Mouse (Mus musculus): Measurements from ENCODE around the gene Cntnap5a. TPM values are rescaled to one million over a fixed set of nuclear protein-coding genes. Genes with fewer than 3 reads are reported as not detected.
A peak's percentile ranks its signal among the peaks of the same experiment; 100 is the strongest.

Cntnap5a gene
- 0.63 and 1.5 TPM in 2 replicates for polyA plus RNA-seq (2015; fragmentation: Nextera tagmentation; extraction: Ambion mirVana)

DNA sequence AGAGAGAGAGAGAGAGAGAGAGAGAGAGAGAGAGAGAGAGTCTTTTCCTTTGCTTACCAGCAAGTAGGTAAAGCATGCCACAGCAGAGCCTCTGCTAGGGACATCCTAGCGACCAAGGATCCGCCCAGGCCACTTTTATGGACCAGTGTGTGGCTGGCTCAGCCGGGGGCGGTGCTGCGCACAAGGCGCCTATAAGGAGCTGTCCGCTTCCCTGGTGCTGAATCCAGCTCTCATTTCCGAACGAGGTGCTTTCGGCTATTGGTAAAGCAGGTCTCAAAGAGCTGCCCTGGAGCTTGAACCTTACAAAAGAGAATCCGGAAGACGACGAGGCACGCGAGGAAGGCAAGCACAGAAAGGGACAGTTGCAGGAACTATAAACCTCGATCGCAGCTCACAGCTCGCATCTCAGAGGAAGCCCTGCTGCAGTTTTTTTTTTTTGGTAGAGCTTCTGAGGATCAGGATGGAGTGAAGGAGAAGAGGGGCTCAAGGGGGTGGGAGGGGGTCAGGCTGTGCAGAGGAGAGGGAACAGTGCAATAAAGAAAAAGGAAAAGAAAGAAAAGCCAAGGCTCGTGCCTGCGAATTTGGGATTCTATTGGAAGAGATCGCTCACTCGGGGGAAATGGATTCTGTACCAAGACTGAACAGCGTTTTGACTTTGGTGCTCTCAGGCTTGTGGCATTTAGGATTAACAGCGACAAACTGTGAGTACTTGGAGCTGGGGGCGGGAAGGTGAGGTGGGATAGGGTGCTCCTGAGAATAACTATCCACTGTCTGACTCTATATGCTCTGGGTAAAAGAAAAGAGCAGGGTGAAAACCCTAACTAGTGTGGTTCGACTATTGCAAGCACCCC, at the start of gene Cntnap5a:
Gene Cntnap5a (plus strand): TSS at position 239 of the 851 bp plus-strand sequence.
- Histone ChIP-seq H3K9ac (replicated peaks; ENCODE audit: low read depth, low read length) (peak within 1 kb of the TSS; percentile 60), H3K4me2 (ENCODE audit: low read length) (peak within 1 kb of the TSS; percentile 67), H3K4me1 (replicated peaks; ENCODE audit: control insufficient read depth, insufficient read depth, low read length) (no peaks in the 10 kb centered on the region), H3K36me3 (ENCODE audit: control insufficient read depth, insufficient read depth) (no peaks in the 10 kb centered on the region), H3K27ac (ENCODE audit: low read length) (no peak within 1 kb of the TSS; the same call in 1 of the 2 replicates), H3K27me3 (replicated peaks; ENCODE audit: control insufficient read depth, insufficient read depth, low read length) (no peaks in the 10 kb centered on the region), H3K9me3 (ENCODE audit: control insufficient read depth, low read length) (no peaks in the 10 kb centered on the region), H3K4me3 (replicated peaks; ENCODE audit: low read length) (peak within 1 kb of the TSS; percentile 53)
- 8% methylated on average over 26 of the region's 26 CpGs for WGBS
- ATAC-seq, result peak; percentile 88

DNA sequence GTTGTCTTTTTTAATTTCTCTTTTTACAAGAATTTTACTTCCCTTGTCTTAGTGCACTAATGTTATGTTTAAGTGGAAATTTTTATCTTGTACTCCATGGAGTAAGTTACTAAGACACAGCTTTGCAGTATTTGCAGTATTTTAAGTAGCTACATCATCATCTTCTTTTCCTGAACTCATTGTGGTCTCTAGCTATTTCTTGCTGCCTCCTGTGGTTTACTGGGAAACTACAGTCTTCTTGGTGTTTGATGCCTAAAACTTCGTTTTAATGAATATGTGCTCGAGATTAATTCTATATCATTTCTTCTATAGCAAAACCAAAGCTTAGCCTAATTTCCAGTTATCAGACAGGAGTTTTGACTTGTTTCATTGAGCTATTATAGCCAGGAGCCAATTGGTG, 37.6 kb upstream of the Cntnap5a start:
- Histone ChIP-seq H3K4me1 (replicated peaks; ENCODE audit: control insufficient read depth, insufficient read depth, low read length) (no peaks in the 10 kb centered on the region), H3K36me3 (ENCODE audit: control insufficient read depth, insufficient read depth) (no peaks in the 10 kb centered on the region), H3K4me3 (replicated peaks; ENCODE audit: low read length) (no peak overlapping the region), H3K9ac (replicated peaks; ENCODE audit: low read depth, low read length) (no peak overlapping the region), H3K4me2 (ENCODE audit: low read length) (no peak overlapping the region), H3K9me3 (ENCODE audit: control insufficient read depth, low read length) (no peaks in the 10 kb centered on the region), H3K27ac (ENCODE audit: low read length) (no peak overlapping the region), H3K27me3 (replicated peaks; ENCODE audit: control insufficient read depth, insufficient read depth, low read length) (no peaks in the 10 kb centered on the region)
- 85% methylated on average over 2 of the region's 2 CpGs for WGBS
- ATAC-seq, result no peak

DNA sequence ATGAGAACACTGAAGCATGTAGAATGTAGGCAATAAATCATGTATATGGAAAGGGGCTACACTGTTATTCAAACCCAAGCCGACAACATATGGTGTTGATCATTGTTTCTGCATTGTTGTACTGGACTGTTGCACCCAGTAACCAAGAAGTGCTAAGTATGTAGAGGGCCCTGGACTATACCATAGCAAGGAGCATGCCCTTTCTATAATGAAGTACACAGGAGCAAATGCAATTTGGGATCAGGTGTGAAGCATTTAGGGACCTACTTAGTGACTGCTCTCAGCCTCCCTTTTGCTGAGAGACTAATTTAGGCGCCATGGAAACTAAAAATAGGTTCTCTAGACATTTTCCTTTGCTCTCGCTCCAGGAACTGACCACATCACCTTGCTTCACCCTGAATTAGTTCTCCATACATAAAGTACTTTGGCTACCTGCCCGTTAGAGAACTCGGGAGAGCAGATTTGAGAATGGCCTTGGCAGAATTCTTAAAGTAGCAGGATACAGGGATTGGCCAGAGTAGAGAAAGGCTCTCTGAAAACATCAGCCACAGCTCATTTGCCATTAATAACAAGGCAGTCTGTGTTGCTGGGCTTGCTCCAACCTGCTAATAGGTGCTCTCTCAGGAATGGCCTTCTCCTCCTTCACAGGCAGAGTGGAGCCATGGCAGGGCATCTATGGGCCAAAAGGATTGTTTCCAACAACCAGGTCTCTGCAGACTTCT, 26.1 kb upstream of the Cntnap5a start:
- Histone ChIP-seq H3K4me1 (replicated peaks; ENCODE audit: control insufficient read depth, insufficient read depth, low read length) (no peaks in the 10 kb centered on the region), H3K4me3 (replicated peaks; ENCODE audit: low read length) (no peak overlapping the region), H3K36me3 (ENCODE audit: control insufficient read depth, insufficient read depth) (no peaks in the 10 kb centered on the region), H3K27me3 (replicated peaks; ENCODE audit: control insufficient read depth, insufficient read depth, low read length) (no peaks in the 10 kb centered on the region), H3K27ac (ENCODE audit: low read length) (no peak overlapping the region), H3K9me3 (ENCODE audit: control insufficient read depth, low read length) (no peaks in the 10 kb centered on the region), H3K4me2 (ENCODE audit: low read length) (no peak overlapping the region), H3K9ac (replicated peaks; ENCODE audit: low read depth, low read length) (no peak overlapping the region)
- ATAC-seq, result peak; percentile 77
- WGBS, result 59% methylated on average over 5 of the region's 5 CpGs

DNA sequence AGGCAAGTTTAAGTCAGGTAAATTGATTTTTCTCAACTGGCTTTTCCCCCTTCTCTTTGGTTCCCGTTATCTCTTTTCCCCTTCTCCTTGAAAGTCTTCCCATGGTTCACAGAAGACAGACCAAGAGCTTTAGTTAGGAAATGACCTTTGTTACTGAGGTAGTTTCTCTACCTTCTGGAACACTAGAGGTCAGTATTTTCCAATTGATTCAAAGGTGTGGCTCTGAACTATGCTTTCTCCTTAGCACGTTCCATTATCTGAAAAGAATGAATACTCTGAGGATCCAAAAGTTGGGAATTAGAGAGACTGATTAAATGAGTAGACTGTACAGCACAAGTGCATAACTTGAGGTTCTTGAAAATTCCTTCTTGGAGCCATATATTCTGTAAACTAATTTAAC, 1.9 kb downstream of the Cntnap5a start:
- Histone ChIP-seq H3K4me1 (replicated peaks; ENCODE audit: control insufficient read depth, insufficient read depth, low read length) (no peaks in the 10 kb centered on the region), H3K36me3 (ENCODE audit: control insufficient read depth, insufficient read depth) (no peaks in the 10 kb centered on the region), H3K4me2 (ENCODE audit: low read length) (no peak overlapping the region), H3K9me3 (ENCODE audit: control insufficient read depth, low read length) (no peaks in the 10 kb centered on the region), H3K4me3 (replicated peaks; ENCODE audit: low read length) (no peak overlapping the region), H3K27me3 (replicated peaks; ENCODE audit: control insufficient read depth, insufficient read depth, low read length) (no peaks in the 10 kb centered on the region), H3K9ac (replicated peaks; ENCODE audit: low read depth, low read length) (no peak overlapping the region), H3K27ac (ENCODE audit: low read length) (no peak overlapping the region)
- no peak for ATAC-seq
- 27% methylated on average over 2 of the region's 2 CpGs for WGBS

GRCm38 (mm10) chr1:115699798-115700197, 15.2 kb downstream of the Cntnap5a start:
- Histone ChIP-seq H3K4me3 (replicated peaks; ENCODE audit: low read length) (no peak overlapping the region), H3K27me3 (replicated peaks; ENCODE audit: control insufficient read depth, insufficient read depth, low read length) (no peaks in the 10 kb centered on the region), H3K9ac (replicated peaks; ENCODE audit: low read depth, low read length) (no peak overlapping the region), H3K4me1 (replicated peaks; ENCODE audit: control insufficient read depth, insufficient read depth, low read length) (no peaks in the 10 kb centered on the region), H3K36me3 (ENCODE audit: control insufficient read depth, insufficient read depth) (no peaks in the 10 kb centered on the region), H3K9me3 (ENCODE audit: control insufficient read depth, low read length) (no peaks in the 10 kb centered on the region), H3K4me2 (ENCODE audit: low read length) (no peak overlapping the region), H3K27ac (ENCODE audit: low read length) (no peak overlapping the region)
- WGBS, result 73% methylated on average over 2 of the region's 2 CpGs
- ATAC-seq, result no peak

- H3K4me1 ChIP-seq (replicated peaks; ENCODE audit: control insufficient read depth, insufficient read depth, low read length), result no peaks in the 10 kb centered on the region
- no peak overlapping the region for H3K4me3 ChIP-seq (replicated peaks; ENCODE audit: low read length)
- no peak overlapping the region for H3K9ac ChIP-seq (replicated peaks; ENCODE audit: low read depth, low read length)
- 79% methylated on average over 5 of the region's 5 CpGs for WGBS
- no peak overlapping the region for H3K27ac ChIP-seq (ENCODE audit: low read length)
- H3K36me3 ChIP-seq (ENCODE audit: control insufficient read depth, insufficient read depth), result no peaks in the 10 kb centered on the region
- H3K9me3 ChIP-seq (ENCODE audit: control insufficient read depth, low read length), result no peaks in the 10 kb centered on the region
- no peak overlapping the region for H3K4me2 ChIP-seq (ENCODE audit: low read length)
- H3K27me3 ChIP-seq (replicated peaks; ENCODE audit: control insufficient read depth, insufficient read depth, low read length), result no peaks in the 10 kb centered on the region
- ATAC-seq, result no peak
These were observed 58.0 kb downstream of the Cntnap5a start for GRCm38 (mm10) chr1:115742556-115742955.

DNA sequence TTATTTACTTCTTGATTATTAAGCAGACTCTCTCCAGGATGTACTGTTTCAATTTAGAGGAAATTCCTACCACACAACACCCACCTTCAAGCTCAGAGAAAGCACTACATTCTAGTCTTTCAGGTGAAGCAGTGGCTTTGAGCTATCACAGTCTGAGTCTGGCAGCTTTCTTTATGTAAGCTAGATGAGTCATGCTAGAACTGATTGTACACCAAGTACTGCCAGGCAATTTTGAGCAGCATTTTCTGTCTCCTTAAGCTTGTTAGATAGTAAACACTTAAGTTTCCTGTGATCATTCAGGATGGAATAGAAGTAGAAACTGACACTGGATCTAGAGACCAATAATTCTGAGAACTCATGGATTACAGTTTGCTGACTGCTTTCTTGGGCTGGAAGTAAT, 61.0 kb downstream of the Cntnap5a start:
- H3K36me3 ChIP-seq (ENCODE audit: control insufficient read depth, insufficient read depth), result no peaks in the 10 kb centered on the region
- no peak overlapping the region for H3K4me3 ChIP-seq (replicated peaks; ENCODE audit: low read length)
- ATAC-seq, result no peak
- H3K9me3 ChIP-seq (ENCODE audit: control insufficient read depth, low read length), result no peaks in the 10 kb centered on the region
- no peak overlapping the region for H3K4me2 ChIP-seq (ENCODE audit: low read length)
- no peaks in the 10 kb centered on the region for H3K27me3 ChIP-seq (replicated peaks; ENCODE audit: control insufficient read depth, insufficient read depth, low read length)
- H3K27ac ChIP-seq (ENCODE audit: low read length), result no peak overlapping the region
- no peak overlapping the region for H3K9ac ChIP-seq (replicated peaks; ENCODE audit: low read depth, low read length)
- H3K4me1 ChIP-seq (replicated peaks; ENCODE audit: control insufficient read depth, insufficient read depth, low read length), result no peaks in the 10 kb centered on the region

DNA sequence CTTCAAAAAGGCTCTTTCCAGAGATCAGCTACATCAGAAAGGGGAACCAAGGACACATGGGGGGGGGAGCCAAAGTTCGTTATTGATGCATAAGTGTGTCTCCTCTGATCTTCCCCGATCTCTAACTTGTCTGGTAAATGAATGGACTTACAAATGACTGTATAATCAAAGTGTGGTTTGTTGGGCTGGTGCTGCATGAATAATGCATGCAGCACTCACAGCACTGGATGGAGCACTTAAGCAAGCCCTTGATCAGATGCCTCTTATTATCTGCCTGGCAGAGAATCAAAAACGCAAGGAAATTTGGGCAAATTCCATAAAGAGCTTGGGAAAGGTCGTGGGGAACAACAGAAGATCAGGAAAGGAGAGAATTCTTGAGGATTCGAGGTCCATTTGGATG, 100.2 kb downstream of the Cntnap5a start:
- Histone ChIP-seq H3K4me2 (ENCODE audit: low read length) (0 out of 2 replicates have a peak overlapping the region, but pooled peaks have one; percentile 19), H3K27ac (ENCODE audit: low read length) (0 out of 2 replicates have a peak overlapping the region, but pooled peaks have one; percentile 28), H3K4me3 (replicated peaks; ENCODE audit: low read length) (no peak overlapping the region), H3K27me3 (replicated peaks; ENCODE audit: control insufficient read depth, insufficient read depth, low read length) (no peaks in the 10 kb centered on the region), H3K4me1 (replicated peaks; ENCODE audit: control insufficient read depth, insufficient read depth, low read length) (peaks cover 5% of the 10 kb centered on the region), H3K36me3 (ENCODE audit: control insufficient read depth, insufficient read depth) (no peaks in the 10 kb centered on the region), H3K9me3 (ENCODE audit: control insufficient read depth, low read length) (no peaks in the 10 kb centered on the region), H3K9ac (replicated peaks; ENCODE audit: low read depth, low read length) (no peak overlapping the region)
- peak; percentile 96 for ATAC-seq
- 13% methylated on average over 5 of the region's 5 CpGs for WGBS

GRCm38 (mm10) chr1:115842591-115842990, 158.0 kb downstream of the Cntnap5a start:
- no peaks in the 10 kb centered on the region for H3K4me1 ChIP-seq (replicated peaks; ENCODE audit: control insufficient read depth, insufficient read depth, low read length)
- no peaks in the 10 kb centered on the region for H3K36me3 ChIP-seq (ENCODE audit: control insufficient read depth, insufficient read depth)
- no peak for ATAC-seq
- H3K4me3 ChIP-seq (replicated peaks; ENCODE audit: low read length), result no peak overlapping the region
- H3K27me3 ChIP-seq (replicated peaks; ENCODE audit: control insufficient read depth, insufficient read depth, low read length), result no peaks in the 10 kb centered on the region
- no peaks in the 10 kb centered on the region for H3K9me3 ChIP-seq (ENCODE audit: control insufficient read depth, low read length)
- H3K9ac ChIP-seq (replicated peaks; ENCODE audit: low read depth, low read length), result no peak overlapping the region
- no peak overlapping the region for H3K4me2 ChIP-seq (ENCODE audit: low read length)
- H3K27ac ChIP-seq (ENCODE audit: low read length), result no peak overlapping the region
- 89% methylated on average over 4 of the region's 4 CpGs for WGBS
